Mouse (Mus musculus) stomach, postnatal 0 days (tissue): ENCODE data around the gene Nlrp4c. TPM values are rescaled to one million over a fixed set of nuclear protein-coding genes. Genes with fewer than 3 reads are reported as not detected.
A peak's percentile ranks its signal among the peaks of the same experiment; 100 is the strongest.

Experiments
- ATAC-seq: fragments of 200-750 bp; cut with Nextera tagmentation; 2 replicates; pipeline ENCODE4 v1.8.0; 2017; ENCODE audit not compliant: low FRiP score, low TSS enrichment
- DNase-seq: peaks from one replicate; pipeline ENCODE4 v3.0.0-alpha.2; 2016; ENCODE audit warnings: low spot score
- H3K27ac ChIP-seq: fragments of 300-500 bp; sonication (generic); replicated peaks from 2 replicates; pipeline ENCODE4 v1.5.1; 2014; ENCODE audit warnings: mild to moderate bottlenecking, control low read depth
- H3K27me3 ChIP-seq: fragments of 300-500 bp; sonication (generic); 2 replicates; pipeline ENCODE4 v1.6.1; 2014; ENCODE audit warnings: low read length; ENCODE audit not compliant: control insufficient read depth, insufficient read depth
- H3K36me3 ChIP-seq: fragments of 300-500 bp; sonication (generic); 2 replicates; pipeline ENCODE4 v1.6.1; 2014; ENCODE audit warnings: low read length, mixed read lengths; ENCODE audit not compliant: control insufficient read depth, insufficient read depth
- H3K4me1 ChIP-seq: fragments of 300-500 bp; sonication (generic); replicated peaks from 2 replicates; pipeline ENCODE4 v1.6.1; 2014; ENCODE audit warnings: antibody characterized with exemption; ENCODE audit not compliant: control insufficient read depth, insufficient read depth
- H3K4me2 ChIP-seq: fragments of 300-500 bp; sonication (generic); replicated peaks from 2 replicates; pipeline ENCODE4 v1.6.1; 2014; ENCODE audit warnings: low read depth, mild to moderate bottlenecking, control low read depth, moderate library complexity
- H3K4me3 ChIP-seq: fragments of 300-500 bp; sonication (generic); 2 replicates; pipeline ENCODE4 v1.5.1; 2014; ENCODE audit warnings: low read depth, low read length, control low read depth
- H3K9ac ChIP-seq: fragments of 300-500 bp; sonication (generic); 2 replicates; pipeline ENCODE4 v1.6.1; 2014; ENCODE audit warnings: mild to moderate bottlenecking, low read length, control low read depth, mixed read lengths
- H3K9me3 ChIP-seq: fragments of 300-500 bp; sonication (generic); 2 replicates; pipeline ENCODE4 v1.6.1; 2016; ENCODE audit warnings: low read length; ENCODE audit not compliant: control insufficient read depth
- CTCF ChIP-seq: IDR thresholded peaks from 2 replicates; pipeline ENCODE4 v1.5.1; 2016; ENCODE audit warnings: antibody characterized with exemption, low read depth, mild to moderate bottlenecking, moderate library complexity
- EP300 ChIP-seq: optimal IDR thresholded peaks from 2 replicates; pipeline ENCODE3; 2016; ENCODE audit warnings: antibody characterized with exemption
- WGBS: fragments of 180-500 bp; shearing (Covaris S2); extraction: QIAGEN DNeasy Blood & Tissue Kit; methylation state at CpG from one replicate; pipeline ENCODE4 v1.1.7; 2014; 5-methylcytosine and 5-hydroxymethylcytosine counted together
- polyA plus RNA-seq: library from polyadenylated mRNA; unstranded; fragments of >200 nt; fragmentation: Nextera tagmentation; extraction: Ambion mirVana; gene quantifications from 2 replicates; pipeline ENCODE4 v1.2.1, GENCODE M21; 2015

The Nlrp4c gene
- polyA plus RNA-seq, 1 experiment from 2014 or later, result not detected

DNA sequence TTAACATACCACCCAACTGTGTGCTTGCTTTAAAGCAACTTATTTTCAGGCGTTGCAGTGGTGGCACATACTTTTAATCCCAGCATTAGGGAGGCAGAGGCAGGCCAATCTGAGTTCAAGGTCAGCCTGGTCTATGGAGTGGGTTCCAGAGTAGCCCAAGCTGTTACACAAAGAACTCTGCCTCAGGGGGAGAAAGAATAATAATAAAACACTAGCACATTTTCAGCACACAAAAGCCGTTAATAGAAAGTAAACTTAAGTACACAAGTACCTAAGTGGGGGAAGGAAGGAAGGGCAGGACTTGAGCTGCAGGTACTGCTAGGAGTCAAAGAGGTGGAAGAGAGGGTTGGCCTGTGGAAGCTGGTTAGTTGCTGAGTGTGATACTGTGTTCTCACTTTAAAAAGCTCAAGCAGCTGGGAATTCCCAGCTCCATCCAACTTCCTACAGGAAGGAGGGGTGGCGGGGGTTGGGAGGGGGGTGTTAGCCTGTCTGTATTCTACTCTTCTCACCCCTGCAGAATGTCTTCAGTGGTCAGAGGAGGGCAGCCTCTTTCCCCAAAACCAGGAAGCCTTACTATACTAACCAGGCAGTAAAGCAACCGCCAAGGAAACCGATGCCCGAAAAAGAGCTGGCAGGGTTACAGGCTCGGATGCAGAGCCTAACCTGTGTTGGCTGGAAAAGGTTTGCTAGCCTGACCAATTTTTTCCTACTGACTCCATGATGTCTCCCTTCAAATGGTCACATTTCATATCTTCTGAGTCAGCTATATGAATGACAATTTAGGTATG, 101.4 kb downstream of the Nlrp4c start:
- DNase-seq (no peak), ATAC-seq (no peak)
- H3K36me3 ChIP-seq, result 0 out of 2 replicates have a peak, but pooled peaks cover 3% of the 10 kb centered on the region
- peak overlapping the region; percentile 77 for H3K27ac ChIP-seq
- WGBS, result 53% methylated on average over 7 of the region's 7 CpGs
- H3K27me3 ChIP-seq, result no peaks in the 10 kb centered on the region
- no peak overlapping the region for H3K4me2 ChIP-seq
- no peak overlapping the region for H3K4me3 ChIP-seq
- H3K4me1 ChIP-seq, result peaks cover 16% of the 10 kb centered on the region; the same call in 1 of the 2 replicates
- H3K9me3 ChIP-seq, result no peaks in the 10 kb centered on the region
- TF ChIP-seq CTCF (no peak), EP300 (no peak)
- H3K9ac ChIP-seq, result no peak overlapping the region

DNA sequence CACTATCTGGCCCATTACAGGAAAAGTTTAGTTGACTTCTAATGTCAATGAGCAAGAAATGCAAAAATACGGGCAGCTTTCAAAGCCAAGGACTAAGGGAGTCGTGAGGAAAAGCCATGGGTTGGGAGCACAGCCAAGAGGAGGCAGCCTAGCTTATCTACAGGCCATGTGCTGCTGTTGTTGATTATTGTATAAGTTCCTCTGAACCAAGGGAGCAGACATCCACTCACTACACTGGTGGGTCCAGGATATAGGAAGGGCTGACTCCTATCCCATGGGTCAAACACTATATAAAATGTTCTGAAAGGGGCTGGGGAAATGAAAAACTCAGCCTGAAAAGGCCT, 102.0 kb downstream of the Nlrp4c start:
- Histone ChIP-seq H3K27ac (peak overlapping the region; percentile 77), H3K4me3 (no peak overlapping the region), H3K36me3 (0 out of 2 replicates have a peak, but pooled peaks cover 2% of the 10 kb centered on the region), H3K9me3 (no peaks in the 10 kb centered on the region), H3K4me2 (no peak overlapping the region), H3K4me1 (peaks cover 18% of the 10 kb centered on the region; the same call in 1 of the 2 replicates), H3K9ac (no peak overlapping the region), H3K27me3 (no peaks in the 10 kb centered on the region)
- no peak for TF ChIP-seq EP300
- TF ChIP-seq CTCF, result no peak
- DNase-seq, result peak; percentile 41
- no peak for ATAC-seq
- 6% methylated on average over 2 of the region's 2 CpGs for WGBS

GRCm38 (mm10) chr7:6147688-6148087, 102.7 kb downstream of the Nlrp4c start:
- Histone ChIP-seq H3K4me1 (peaks cover 20% of the 10 kb centered on the region; the same call in 1 of the 2 replicates), H3K27ac (peak overlapping the region; percentile 77), H3K4me3 (no peak overlapping the region), H3K36me3 (no peaks in the 10 kb centered on the region), H3K9ac (0 out of 2 replicates have a peak overlapping the region, but pooled peaks have one; percentile 13), H3K9me3 (no peaks in the 10 kb centered on the region), H3K27me3 (no peaks in the 10 kb centered on the region), H3K4me2 (no peak overlapping the region)
- DNase-seq, result peak; percentile 62
- 38% methylated on average over 5 of the region's 5 CpGs for WGBS
- ATAC-seq, result peak; percentile 79
- TF ChIP-seq CTCF (no peak), EP300 (no peak)

DNA sequence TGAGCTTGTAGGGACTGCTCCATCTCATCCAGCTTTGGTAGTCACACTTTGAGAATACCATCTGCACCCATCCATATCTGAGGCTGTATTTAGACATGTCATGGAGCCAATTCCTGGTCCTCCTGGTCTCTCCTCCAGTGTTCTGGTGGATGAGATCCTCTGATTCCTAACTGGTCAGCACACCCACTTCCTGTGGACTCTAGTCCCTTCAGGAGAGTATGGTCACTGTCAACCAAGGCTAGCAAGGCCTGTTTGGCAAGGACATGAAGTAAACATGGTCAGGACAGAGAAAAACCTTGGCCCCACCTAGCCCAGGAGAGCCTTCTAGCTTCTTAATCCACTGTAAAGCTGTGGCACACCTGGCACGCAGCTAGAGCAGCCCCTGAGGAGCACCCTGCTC, 106.3 kb downstream of the Nlrp4c start:
- H3K4me1 ChIP-seq, result peaks cover 7% of the 10 kb centered on the region; the same call in 1 of the 2 replicates
- no peak for TF ChIP-seq EP300
- no peak overlapping the region for H3K4me3 ChIP-seq
- peak overlapping the region; percentile 4; the same call in 1 of the 2 replicates for H3K27ac ChIP-seq
- ATAC-seq, result no peak
- H3K9me3 ChIP-seq, result no peaks in the 10 kb centered on the region
- no peaks in the 10 kb centered on the region for H3K36me3 ChIP-seq
- no peak for DNase-seq
- H3K9ac ChIP-seq, result 0 out of 2 replicates have a peak overlapping the region, but pooled peaks have one; percentile 13
- no peak overlapping the region for H3K4me2 ChIP-seq
- 58% methylated on average over 1 of the region's 1 CpGs for WGBS
- H3K27me3 ChIP-seq, result no peaks in the 10 kb centered on the region

DNA sequence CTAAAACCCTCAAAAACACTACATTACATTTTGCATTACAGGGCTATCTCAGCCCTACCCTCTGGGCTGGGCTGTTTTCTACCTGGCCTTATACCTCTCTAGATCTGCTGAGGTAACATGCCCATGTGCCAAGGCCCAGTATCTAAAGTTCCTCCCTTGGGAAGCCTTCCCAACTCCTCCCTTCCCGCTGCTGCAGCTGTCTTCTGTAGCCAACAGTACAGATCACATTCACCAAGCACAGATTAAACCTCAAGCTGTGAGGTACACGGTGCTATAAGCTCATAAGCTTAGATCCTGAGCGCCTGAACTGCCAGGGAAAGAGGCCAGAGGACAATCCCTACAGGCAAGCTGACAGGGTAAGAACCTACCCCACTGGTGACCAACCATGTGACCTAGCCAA, 107.1 kb downstream of the Nlrp4c start:
- Histone ChIP-seq H3K9ac (no peak overlapping the region), H3K9me3 (no peaks in the 10 kb centered on the region), H3K4me3 (no peak overlapping the region), H3K4me2 (no peak overlapping the region), H3K4me1 (peaks cover 6% of the 10 kb centered on the region; the same call in 1 of the 2 replicates), H3K27me3 (no peaks in the 10 kb centered on the region), H3K27ac (0 out of 2 replicates have a peak overlapping the region, but pooled peaks have one; percentile 13), H3K36me3 (no peaks in the 10 kb centered on the region)
- TF ChIP-seq EP300, result no peak
- TF ChIP-seq CTCF, result no peak
- 60% methylated on average over 3 of the region's 3 CpGs for WGBS
- DNase-seq (no peak), ATAC-seq (no peak)

DNA sequence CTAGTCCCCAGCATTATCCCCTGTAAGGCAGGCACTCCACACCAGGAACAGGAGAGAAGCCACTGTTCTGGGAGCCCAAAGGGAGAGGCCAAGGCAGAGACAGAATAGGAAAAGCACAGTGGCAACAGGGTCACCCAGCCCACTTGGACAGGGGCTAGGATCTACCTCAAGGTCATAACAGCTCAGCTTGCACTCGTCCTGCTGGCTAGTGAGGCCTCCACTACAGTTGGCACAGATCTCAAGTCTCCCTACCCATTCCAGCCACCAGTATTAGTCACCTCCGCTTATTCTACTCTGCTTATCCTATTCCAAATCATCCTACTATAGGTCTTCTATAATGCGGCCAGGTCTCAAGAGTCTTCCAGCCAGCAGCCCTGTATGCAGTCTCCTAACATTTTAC, 108.2 kb downstream of the Nlrp4c start:
- H3K4me2 ChIP-seq, result no peak overlapping the region
- WGBS, result 81% methylated on average over 3 of the region's 3 CpGs
- H3K4me3 ChIP-seq, result no peak overlapping the region

More for the DNA sequence above, 108.2 kb downstream of the Nlrp4c start:
- Histone ChIP-seq H3K36me3 (no peaks in the 10 kb centered on the region), H3K27ac (no peak overlapping the region; the same call in 1 of the 2 replicates), H3K27me3 (no peaks in the 10 kb centered on the region), H3K9me3 (no peaks in the 10 kb centered on the region), H3K4me1 (peaks cover 4% of the 10 kb centered on the region; the same call in 1 of the 2 replicates), H3K9ac (no peak overlapping the region)
- DNase-seq (no peak), ATAC-seq (no peak)
- TF ChIP-seq EP300 (no peak), CTCF (no peak)
